Mouse (Mus musculus) erythroid progenitor cell, adult 5-6 weeks (primary cell): ENCODE measurements around the gene Nrxn2. TPM values are rescaled to one million over a fixed set of nuclear protein-coding genes. Genes with fewer than 3 reads are reported as not detected.

ENCODE experiments used
- ATAC-seq: replicated peaks from 2 replicates; pipeline ENCODE4 v1.8.0; 2016; ENCODE audit warnings: moderate number of reproducible peaks, mild to moderate bottlenecking, moderate TSS enrichment, inconsistent platforms; ENCODE audit not compliant: poor library complexity, low FRiP score, severe bottlenecking
- total RNA-seq, 2 experiments: library from RNA; stranded (forward) in 1 of 2; stranded (reverse) in 1 of 2; fragments of 150-400 nt in 1 of 2; fragments of 186-747, 209-891 nt in 1 of 2; gene quantifications; 2 replicates each; pipeline versions ENCODE4 v1.2.3 to v1.2.4; 2015 to 2017; ENCODE audit warnings: low replicate concordance in 2 of 2

Gene Nrxn2
- not detected in 2 replicates for total RNA-seq (2015; ENCODE audit: low replicate concordance)
- total RNA-seq (2017; ENCODE audit: low replicate concordance): not detected in 2 replicates

- peak; percentile 58 for ATAC-seq
Measured at GRCm38 (mm10) chr19:6418233-6418879, at the start of gene Nrxn2. TSS of gene Nrxn2 (plus strand) at chr19:6418731.

- ATAC-seq: no peak
Measured at GRCm38 (mm10) chr19:6370175-6370574, 48.4 kb upstream of the Nrxn2 start.

GRCm38 (mm10) chr19:6372433-6372832, 46.1 kb upstream of the Nrxn2 start:
- no peak for ATAC-seq

- peak; percentile 74 for ATAC-seq
Measured at GRCm38 (mm10) chr19:6373539-6374400, 44.8 kb upstream of the Nrxn2 start.

GRCm38 (mm10) chr19:6374571-6374970, 44.0 kb upstream of the Nrxn2 start:
- ATAC-seq: no peak

- ATAC-seq: no peak
Measured at GRCm38 (mm10) chr19:6375423-6376254, 42.9 kb upstream of the Nrxn2 start.

- ATAC-seq: no peak
Measured at GRCm38 (mm10) chr19:6376255-6376564, 42.3 kb upstream of the Nrxn2 start.

GRCm38 (mm10) chr19:6376643-6377042, 41.9 kb upstream of the Nrxn2 start:
- ATAC-seq: no peak

GRCm38 (mm10) chr19:6377327-6378040, 41.0 kb upstream of the Nrxn2 start:
- ATAC-seq: no peak

GRCm38 (mm10) chr19:6380411-6381166, 37.9 kb upstream of the Nrxn2 start:
- ATAC-seq: no peak

GRCm38 (mm10) chr19:6381238-6381637, 37.3 kb upstream of the Nrxn2 start:
- no peak for ATAC-seq

GRCm38 (mm10) chr19:6382323-6382924, 36.1 kb upstream of the Nrxn2 start:
- no peak for ATAC-seq

- no peak for ATAC-seq
Measured at GRCm38 (mm10) chr19:6383470-6383869, 35.1 kb upstream of the Nrxn2 start.

- ATAC-seq: no peak
Measured at GRCm38 (mm10) chr19:6384128-6384527, 34.4 kb upstream of the Nrxn2 start, which contains the start of gene Pygm. TSS of gene Pygm (plus strand) at chr19:6384399.

GRCm38 (mm10) chr19:6384954-6385353, 33.6 kb upstream of the Nrxn2 start:
- no peak for ATAC-seq

GRCm38 (mm10) chr19:6385419-6385818, 33.1 kb upstream of the Nrxn2 start:
- no peak for ATAC-seq

GRCm38 (mm10) chr19:6385821-6386220, 32.7 kb upstream of the Nrxn2 start:
- ATAC-seq: no peak

- ATAC-seq: no peak
Measured at GRCm38 (mm10) chr19:6386234-6386633, 32.3 kb upstream of the Nrxn2 start.

- ATAC-seq: no peak
Measured at GRCm38 (mm10) chr19:6388006-6388405, 30.5 kb upstream of the Nrxn2 start.
